Mouse (Mus musculus) urinary bladder, adult 18-20 months (tissue): ENCODE results near the gene Pakap.
A peak's percentile ranks its signal among the peaks of the same experiment; 100 is the strongest.

Experiments used
- DNase-seq, 2 experiments: peaks; one replicate each; pipeline ENCODE4 v3.0.0; 2022; ENCODE audit warnings: low spot score in 2 of 2, mixed read lengths in 2 of 2

Gene Pakap

GRCm38 (mm10) chr4:57837089-57837488 is 269.1 kb downstream of the Pakap start:
- no peak for DNase-seq

GRCm38 (mm10) chr4:57839343-57839742 is 271.4 kb downstream of the Pakap start:
- DNase-seq, result no peak

GRCm38 (mm10) chr4:57841911-57842310 is 273.9 kb downstream of the Pakap start:
- DNase-seq, result no peak

GRCm38 (mm10) chr4:57842472-57843305 is 274.7 kb downstream of the Pakap start:
- DNase-seq, result no peak

- peak; percentile 17 to 67 for DNase-seq
Measured at GRCm38 (mm10) chr4:57845031-57845431, 277.1 kb downstream of the Pakap start.

- no peak for DNase-seq
Measured at GRCm38 (mm10) chr4:57845541-57846210, 277.7 kb downstream of the Pakap start.

- no peak for DNase-seq
Measured at GRCm38 (mm10) chr4:57846381-57846990, 278.5 kb downstream of the Pakap start.

GRCm38 (mm10) chr4:57846991-57847422 is 279.0 kb downstream of the Pakap start:
- no peak for DNase-seq

- no peak for DNase-seq
Measured at GRCm38 (mm10) chr4:57847676-57848075, 279.7 kb downstream of the Pakap start.

GRCm38 (mm10) chr4:57849465-57849864 is 281.5 kb downstream of the Pakap start:
- DNase-seq, result no peak

GRCm38 (mm10) chr4:57851731-57852130 is 283.8 kb downstream of the Pakap start:
- DNase-seq, result no peak

GRCm38 (mm10) chr4:57852461-57853040 is 284.6 kb downstream of the Pakap start:
- no peak for DNase-seq

GRCm38 (mm10) chr4:57854181-57854580 is 286.2 kb downstream of the Pakap start:
- DNase-seq, result no peak

- no peak for DNase-seq
Measured at GRCm38 (mm10) chr4:57855281-57855941, 287.4 kb downstream of the Pakap start.

- DNase-seq, result no peak
Measured at GRCm38 (mm10) chr4:57856673-57857072, 288.7 kb downstream of the Pakap start.

- DNase-seq, result no peak
Measured at GRCm38 (mm10) chr4:57860204-57860611, 292.2 kb downstream of the Pakap start.

- no peak for DNase-seq
Measured at GRCm38 (mm10) chr4:57861166-57861565, 293.2 kb downstream of the Pakap start.

- no peak for DNase-seq
Measured at GRCm38 (mm10) chr4:57861856-57862255, 293.9 kb downstream of the Pakap start.

- no peak for DNase-seq
Measured at GRCm38 (mm10) chr4:57862269-57862986, 294.4 kb downstream of the Pakap start.

- DNase-seq, result no peak
Measured at GRCm38 (mm10) chr4:57866088-57866487, 298.1 kb downstream of the Pakap start.

- no peak for DNase-seq
Measured at GRCm38 (mm10) chr4:57866990-57867389, 299.0 kb downstream of the Pakap start.
